Mouse (Mus musculus) embryonic facial prominence, embryonic 10.5 days (tissue): ENCODE results near the gene Tesc. TPM values are rescaled to one million over a fixed set of nuclear protein-coding genes. Genes with fewer than 3 reads are reported as not detected.

Experiments
- DNase-seq: peaks from one replicate; pipeline ENCODE4 v3.0.0-alpha.2; 2017; ENCODE audit warnings: low spot score
- H3K27ac ChIP-seq: fragments of 300-500 bp; sonication (generic); replicated peaks from 2 replicates; pipeline ENCODE4 v1.5.1; 2016; ENCODE audit warnings: mild to moderate bottlenecking
- H3K27me3 ChIP-seq: fragments of 300-500 bp; sonication (generic); replicated peaks from 2 replicates; pipeline ENCODE4 v1.6.1; 2016; ENCODE audit warnings: low read depth, mild to moderate bottlenecking; ENCODE audit not compliant: poor library complexity, severe bottlenecking
- H3K36me3 ChIP-seq: fragments of 300-500 bp; sonication (generic); replicated peaks from 2 replicates; pipeline ENCODE4 v1.6.1; 2016; ENCODE audit warnings: mild to moderate bottlenecking, moderate library complexity
- H3K4me1 ChIP-seq: fragments of 300-500 bp; sonication (generic); 2 replicates; pipeline ENCODE4 v1.6.1; 2016
- H3K4me3 ChIP-seq: fragments of 300-500 bp; sonication (generic); 2 replicates; pipeline ENCODE4 v1.5.1; 2016; ENCODE audit warnings: mild to moderate bottlenecking, moderate library complexity
- H3K9me3 ChIP-seq: fragments of 300-500 bp; sonication (generic); 2 replicates; pipeline ENCODE4 v1.6.1; 2016; ENCODE audit warnings: mild to moderate bottlenecking
- WGBS: fragments of 180-500 bp; shearing (Covaris S2); methylation state at CpG from one replicate; pipeline ENCODE4 v1.1.7; 2016; 5-methylcytosine and 5-hydroxymethylcytosine counted together
- polyA plus RNA-seq: library from polyadenylated mRNA; unstranded; fragments of >200 nt; fragmentation: Nextera tagmentation; extraction: Ambion mirVana; gene quantifications from 2 replicates; pipeline ENCODE4 v1.2.1, GENCODE M21; 2016

Gene Tesc
- polyA plus RNA-seq, 1 experiment from 2014 or later: 1.6 TPM

GRCm38 (mm10) chr5:118084171-118084727 lies 56.7 kb downstream of the Tesc start:
- no peak for DNase-seq
- H3K27ac ChIP-seq: peak overlapping the region; percentile 68
- no peaks in the 10 kb centered on the region for H3K27me3 ChIP-seq
- no peak overlapping the region for H3K4me3 ChIP-seq
- 86% methylated on average over 10 of the region's 10 CpGs for WGBS
- H3K9me3 ChIP-seq: no peaks in the 10 kb centered on the region
- H3K4me1 ChIP-seq: peaks cover 82% of the 10 kb centered on the region
- H3K36me3 ChIP-seq: peaks cover 55% of the 10 kb centered on the region

- Histone ChIP-seq H3K4me3 (no peak overlapping the region), H3K27ac (0 out of 2 replicates have a peak overlapping the region, but pooled peaks have one; percentile 66), H3K27me3 (no peaks in the 10 kb centered on the region), H3K9me3 (no peaks in the 10 kb centered on the region), H3K4me1 (peaks cover 84% of the 10 kb centered on the region), H3K36me3 (peaks cover 59% of the 10 kb centered on the region)
- DNase-seq: no peak
- 70% methylated on average over 7 of the region's 7 CpGs for WGBS
These were observed 57.8 kb downstream of the Tesc start for GRCm38 (mm10) chr5:118085313-118085712.

GRCm38 (mm10) chr5:118086956-118087355 lies 59.4 kb downstream of the Tesc start:
- Histone ChIP-seq H3K4me3 (no peak overlapping the region), H3K9me3 (no peaks in the 10 kb centered on the region), H3K4me1 (peaks cover 73% of the 10 kb centered on the region), H3K36me3 (peaks cover 64% of the 10 kb centered on the region), H3K27me3 (no peaks in the 10 kb centered on the region), H3K27ac (peak overlapping the region; percentile 66)
- 40% methylated on average over 7 of the region's 7 CpGs for WGBS
- peak; percentile 57 for DNase-seq

DNA sequence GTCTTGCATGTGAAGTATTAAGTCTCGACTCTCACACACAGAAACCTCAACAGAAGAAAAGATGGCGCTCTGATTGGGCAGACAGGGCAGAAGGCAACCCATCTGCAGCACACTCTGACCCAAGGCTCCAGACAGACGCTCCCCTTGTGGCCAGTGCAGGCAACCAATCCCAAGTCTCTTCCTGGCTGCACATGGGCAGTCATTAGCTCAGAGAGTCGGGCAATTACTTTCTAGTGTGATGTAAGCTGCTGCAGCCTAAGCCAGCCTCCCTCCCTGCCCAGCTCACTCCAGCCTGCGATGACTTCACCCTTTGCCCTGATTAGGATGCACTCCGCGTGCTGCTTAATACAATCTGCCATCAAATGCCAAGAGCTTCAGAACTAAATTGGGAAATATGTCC lies 61.6 kb downstream of the Tesc start:
- H3K27me3 ChIP-seq: no peaks in the 10 kb centered on the region
- peak; percentile 56 for DNase-seq
- no peak overlapping the region; the same call in 1 of the 2 replicates for H3K27ac ChIP-seq
- H3K4me1 ChIP-seq: peaks cover 51% of the 10 kb centered on the region
- WGBS: 60% methylated on average over 7 of the region's 7 CpGs
- peaks cover 82% of the 10 kb centered on the region for H3K36me3 ChIP-seq
- no peaks in the 10 kb centered on the region for H3K9me3 ChIP-seq
- H3K4me3 ChIP-seq: no peak overlapping the region

DNA sequence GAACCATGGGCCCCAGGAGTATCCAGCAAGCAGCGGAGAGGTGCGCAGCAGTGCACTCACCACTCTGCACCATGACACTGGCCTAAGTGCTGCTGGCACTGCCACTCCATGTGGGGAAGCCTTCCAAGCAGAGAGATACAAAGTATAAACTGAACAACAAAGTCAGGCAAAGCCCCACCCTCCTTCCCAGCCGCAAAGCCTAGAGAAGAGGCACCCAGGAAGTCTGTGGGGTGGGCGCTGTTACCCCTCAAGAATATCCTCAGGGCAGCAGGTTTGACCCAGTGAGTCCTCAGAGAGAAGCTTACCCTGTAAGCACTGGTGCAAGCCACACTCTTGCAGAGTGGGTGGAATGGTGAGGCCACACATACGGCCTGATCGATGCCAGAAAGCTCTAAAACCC lies 62.6 kb downstream of the Tesc start:
- H3K4me3 ChIP-seq: no peak overlapping the region
- no peaks in the 10 kb centered on the region for H3K27me3 ChIP-seq
- H3K9me3 ChIP-seq: no peaks in the 10 kb centered on the region
- H3K36me3 ChIP-seq: peaks cover 83% of the 10 kb centered on the region
- H3K4me1 ChIP-seq: peaks cover 41% of the 10 kb centered on the region
- WGBS: 93% methylated on average over 6 of the region's 6 CpGs
- H3K27ac ChIP-seq: no peak overlapping the region
- no peak for DNase-seq

GRCm38 (mm10) chr5:118090837-118091236 lies 63.3 kb downstream of the Tesc start:
- Histone ChIP-seq H3K9me3 (no peaks in the 10 kb centered on the region), H3K27ac (no peak overlapping the region), H3K27me3 (no peaks in the 10 kb centered on the region), H3K4me3 (no peak overlapping the region), H3K4me1 (peaks cover 34% of the 10 kb centered on the region), H3K36me3 (peaks cover 85% of the 10 kb centered on the region)
- peak; percentile 60 for DNase-seq
- 93% methylated on average over 2 of the region's 2 CpGs for WGBS

DNA sequence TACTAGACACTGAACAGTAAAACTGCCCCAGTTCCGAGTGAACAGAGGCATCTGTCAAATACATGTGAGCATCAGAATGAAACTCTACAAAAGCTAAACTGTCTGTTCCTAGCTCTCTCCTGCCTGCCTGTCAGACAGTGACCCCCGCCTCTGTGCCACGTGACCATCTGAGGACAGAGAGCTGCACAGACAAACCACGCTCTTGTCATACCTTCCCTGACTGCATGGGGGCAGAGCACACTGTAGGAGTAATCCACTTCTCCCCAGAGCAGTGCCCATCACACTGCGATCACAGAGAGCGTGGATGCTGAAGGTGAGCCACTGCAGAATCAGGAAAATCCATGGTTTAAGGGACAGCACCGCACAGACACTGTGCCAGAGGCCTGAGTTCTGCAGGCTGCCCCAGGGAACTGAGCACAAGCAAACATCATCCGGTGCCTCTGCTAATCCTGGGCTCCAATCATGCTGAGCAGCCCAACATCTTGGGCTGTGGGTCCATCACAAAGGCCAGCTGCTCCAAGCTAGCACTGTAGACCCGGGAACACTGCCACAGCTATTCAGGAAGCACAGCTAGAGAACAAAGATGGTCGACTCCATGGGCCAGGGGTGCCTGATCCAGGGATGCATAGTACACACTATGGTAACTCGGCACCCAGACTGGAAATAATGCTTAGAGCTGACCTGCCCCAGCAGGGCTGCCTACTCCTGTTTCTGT lies 65.9 kb downstream of the Tesc start:
- no peaks in the 10 kb centered on the region for H3K9me3 ChIP-seq
- peaks cover 15% of the 10 kb centered on the region; the same call in 1 of the 2 replicates for H3K4me1 ChIP-seq
- no peak overlapping the region for H3K27ac ChIP-seq
- DNase-seq: no peak
- H3K4me3 ChIP-seq: no peak overlapping the region
- peaks cover 88% of the 10 kb centered on the region for H3K36me3 ChIP-seq
- 80% methylated on average over 11 of the region's 11 CpGs for WGBS
- no peaks in the 10 kb centered on the region for H3K27me3 ChIP-seq

GRCm38 (mm10) chr5:118095433-118095832 lies 67.9 kb downstream of the Tesc start:
- peaks cover 83% of the 10 kb centered on the region for H3K36me3 ChIP-seq
- H3K9me3 ChIP-seq: no peaks in the 10 kb centered on the region
- WGBS: 92% methylated on average over 11 of the region's 11 CpGs
- H3K27me3 ChIP-seq: no peaks in the 10 kb centered on the region
- H3K27ac ChIP-seq: no peak overlapping the region
- no peak overlapping the region for H3K4me3 ChIP-seq
- DNase-seq: no peak
- H3K4me1 ChIP-seq: peaks cover 22% of the 10 kb centered on the region

- H3K36me3 ChIP-seq: peaks cover 82% of the 10 kb centered on the region
- H3K4me3 ChIP-seq: no peak overlapping the region
- peaks cover 25% of the 10 kb centered on the region for H3K4me1 ChIP-seq
- 86% methylated on average over 4 of the region's 4 CpGs for WGBS
- no peaks in the 10 kb centered on the region for H3K9me3 ChIP-seq
- DNase-seq: no peak
- H3K27ac ChIP-seq: no peak overlapping the region
- no peaks in the 10 kb centered on the region for H3K27me3 ChIP-seq
These were observed 68.3 kb downstream of the Tesc start for GRCm38 (mm10) chr5:118095849-118096248.

DNA sequence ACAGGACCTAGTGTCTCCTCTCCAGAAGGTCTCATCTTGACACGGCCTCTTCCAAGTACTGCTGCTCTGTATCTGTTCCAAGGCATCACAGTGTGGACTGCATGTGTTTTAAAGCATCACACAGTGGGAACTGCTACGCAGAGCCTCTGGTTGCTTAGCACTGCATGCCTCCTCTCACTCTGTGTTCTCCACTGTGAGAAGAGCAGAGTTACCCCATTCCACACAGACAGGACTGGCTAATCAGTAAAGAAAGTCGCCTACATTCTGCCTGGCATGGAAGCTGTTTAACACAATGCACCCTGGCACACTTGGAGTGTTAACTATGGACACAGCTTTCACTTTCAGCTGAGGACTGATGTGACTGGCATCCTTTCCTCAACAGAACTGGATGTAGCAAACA lies 68.8 kb downstream of the Tesc start:
- peaks cover 77% of the 10 kb centered on the region for H3K36me3 ChIP-seq

GRCm38 (mm10) chr5:118099069-118099869 lies 71.7 kb downstream of the Tesc start:
- DNase-seq: peak; percentile 51
- H3K27ac ChIP-seq: peak overlapping the region; percentile 46
- no peaks in the 10 kb centered on the region for H3K9me3 ChIP-seq
- 75% methylated on average over 11 of the region's 11 CpGs for WGBS
- H3K4me3 ChIP-seq: no peak overlapping the region
- peaks cover 25% of the 10 kb centered on the region for H3K4me1 ChIP-seq
- H3K27me3 ChIP-seq: no peaks in the 10 kb centered on the region
- peaks cover 56% of the 10 kb centered on the region for H3K36me3 ChIP-seq

More for the DNA sequence above, 68.8 kb downstream of the Tesc start:
- H3K4me1 ChIP-seq: peaks cover 25% of the 10 kb centered on the region
- no peaks in the 10 kb centered on the region for H3K27me3 ChIP-seq
- H3K4me3 ChIP-seq: no peak overlapping the region
- H3K27ac ChIP-seq: no peak overlapping the region
- no peak for DNase-seq
- H3K9me3 ChIP-seq: no peaks in the 10 kb centered on the region
- 88% methylated on average over 3 of the region's 3 CpGs for WGBS

GRCm38 (mm10) chr5:118099870-118100478 lies 72.4 kb downstream of the Tesc start:
- Histone ChIP-seq H3K27me3 (no peaks in the 10 kb centered on the region), H3K9me3 (no peaks in the 10 kb centered on the region), H3K36me3 (peaks cover 52% of the 10 kb centered on the region), H3K27ac (no peak overlapping the region), H3K4me3 (no peak overlapping the region), H3K4me1 (peaks cover 25% of the 10 kb centered on the region)
- 72% methylated on average over 8 of the region's 8 CpGs for WGBS
- DNase-seq: no peak
